Mouse (Mus musculus) midbrain, embryonic 10.5 days (tissue): ENCODE data around the gene Olfr1367. TPM values are rescaled to one million over a fixed set of nuclear protein-coding genes. Genes with fewer than 3 reads are reported as not detected.

Experiments used
- microRNA-seq: library from miRNA; unstranded; fragments of <30 nt; microRNA quantifications from one replicate; pipeline ENCODE4, GENCODE M21; 2017
- polyA plus RNA-seq: library from polyadenylated mRNA; unstranded; fragments of >200 nt; fragmentation: Nextera tagmentation; extraction: Ambion mirVana; gene quantifications from 2 replicates; pipeline ENCODE4 v1.2.1, GENCODE M21; 2016

The Olfr1367 gene
- polyA plus RNA-seq, 1 experiment from 2014 or later = not detected

Small RNA genes lying within 50 kb of the gene (microRNA-seq; reads per million reads assigned to microRNA genes)
- not detected for gene Mir6942

Other genes with a start within 250 kb of the Olfr1367 start
- gene Olfr1369-ps1, start 235.4 kb upstream of the Olfr1367 start, polyA plus RNA-seq = 0.06 and 0.07 TPM in 2 replicates
- not detected in 2 replicates for gene Olfr263, start 217.3 kb upstream of the Olfr1367 start, polyA plus RNA-seq
- gene Olfr1368, start 201.0 kb upstream of the Olfr1367 start, polyA plus RNA-seq = not detected in 2 replicates
- 146 and 162 TPM in 2 replicates for gene Trim27, start 167.5 kb upstream of the Olfr1367 start, polyA plus RNA-seq
- not detected in 2 replicates for gene Gpx5, start 54.2 kb upstream of the Olfr1367 start, polyA plus RNA-seq
- gene Gpx6, start 34.8 kb upstream of the Olfr1367 start, polyA plus RNA-seq = 0.09 TPM in 1 of 2 replicates, not detected in the other
- 20.4 and 21.9 TPM in 2 replicates for gene Zscan12, start 15.9 kb downstream of the Olfr1367 start, polyA plus RNA-seq
- gene Zkscan3, start 55.8 kb downstream of the Olfr1367 start, polyA plus RNA-seq = 87.1 and 91.1 TPM in 2 replicates
- gene Pgbd1, start 94.1 kb downstream of the Olfr1367 start, polyA plus RNA-seq = 5.1 TPM in 2 replicates
- 24.2 and 25.6 TPM in 2 replicates for gene Zscan26, start 106.8 kb downstream of the Olfr1367 start, polyA plus RNA-seq
- 1.7 and 2.3 TPM in 2 replicates for gene Nkapl, start 121.6 kb downstream of the Olfr1367 start, polyA plus RNA-seq
- gene Zkscan4, start 132.0 kb downstream of the Olfr1367 start, polyA plus RNA-seq = 5.0 and 5.3 TPM in 2 replicates
- not detected in 2 replicates for gene Gm10065, start 132.5 kb downstream of the Olfr1367 start, polyA plus RNA-seq
- gene AK157302, start 148.3 kb downstream of the Olfr1367 start, polyA plus RNA-seq = 0.42 and 0.56 TPM in 2 replicates
- 4.6 and 5.1 TPM in 2 replicates for gene Gm11273, start 154.5 kb downstream of the Olfr1367 start, polyA plus RNA-seq
- 5.3 and 7.1 TPM in 2 replicates for gene Zkscan8, start 184.2 kb downstream of the Olfr1367 start, polyA plus RNA-seq
- gene Olfr1366, start 195.9 kb downstream of the Olfr1367 start, polyA plus RNA-seq = 0.11 and 0.15 TPM in 2 replicates
- not detected in 2 replicates for gene Olfr1535, start 213.0 kb downstream of the Olfr1367 start, polyA plus RNA-seq
- not detected in 2 replicates for gene Olfr1364, start 234.8 kb downstream of the Olfr1367 start, polyA plus RNA-seq